Mouse (Mus musculus): ENCODE data around the gene Zfp626. TPM values are rescaled to one million over a fixed set of nuclear protein-coding genes. Genes with fewer than 3 reads are reported as not detected.
A peak's percentile ranks its signal among the peaks of the same experiment; 100 is the strongest.
"Not testable (repeated sequence)": the region's sequence is repeated elsewhere in the genome, so short reads cannot be mapped to it uniquely, and the experiment has no call there.

Zfp626 gene
- total RNA-seq (2021) = 1 to 10 TPM; 4.8 to 6.7 TPM

DNA sequence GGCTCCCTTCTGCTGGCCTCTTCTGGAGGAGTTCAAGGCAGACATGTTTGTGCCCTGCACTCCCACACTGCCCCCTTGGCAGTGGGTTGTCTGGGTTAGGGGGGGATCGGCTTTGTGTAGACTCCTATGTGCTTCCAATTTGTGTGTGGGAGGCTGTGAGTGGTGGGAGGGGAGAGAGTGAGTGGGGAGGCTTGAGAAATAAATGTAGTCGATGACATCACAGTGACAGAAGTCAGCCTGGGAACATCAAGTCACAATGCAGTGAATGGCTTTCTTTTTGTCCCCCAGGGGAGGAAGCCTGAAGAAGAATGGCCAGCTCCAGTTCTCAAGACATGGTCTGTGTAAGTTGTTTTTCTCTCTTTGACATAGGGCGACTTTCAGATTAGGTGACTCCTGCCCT lies at the start of gene Zfp626:
Zfp626 (plus strand) TSS at position 301 of the 400 bp plus-strand sequence.
- intact Hi-C loops (cut with DNase I) = not testable (repeated sequence)

DNA sequence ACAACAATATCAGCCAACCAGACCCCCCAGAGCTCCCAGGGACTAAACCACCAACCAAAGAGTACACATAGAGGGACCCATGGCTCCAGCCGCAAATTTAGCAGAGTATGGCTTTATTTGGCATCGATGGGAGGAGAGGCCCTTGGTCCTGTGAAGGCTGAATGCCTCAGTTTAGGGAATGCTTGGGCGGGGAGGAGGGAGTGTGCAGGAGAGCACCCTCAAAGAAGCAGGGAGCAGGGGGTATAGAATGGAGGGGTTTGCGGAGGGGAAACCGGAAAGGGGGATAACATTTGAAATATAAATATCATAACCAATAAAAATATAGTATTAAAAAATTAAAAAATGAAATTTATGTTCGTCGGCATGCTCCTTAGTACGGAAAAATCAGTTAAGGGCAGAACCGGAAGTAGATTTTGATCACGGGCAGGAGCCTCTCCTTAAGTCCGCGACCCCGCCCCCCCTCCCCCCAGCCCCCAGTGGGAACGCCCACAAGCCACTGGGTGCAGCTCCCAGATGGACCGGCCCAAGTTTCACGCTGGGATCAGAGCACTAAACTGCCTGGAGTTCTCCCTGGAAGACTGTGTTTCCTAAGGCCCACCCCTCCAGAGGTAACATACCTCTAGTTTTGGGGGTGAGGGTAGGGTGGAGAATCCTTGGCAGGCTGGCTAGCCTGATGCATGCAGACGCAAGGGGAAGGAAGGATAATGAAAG lies 41.7 kb upstream of the Zfp626 start:
- intact Hi-C loops (cut with DNase I) = no loop called here
- DNase-seq = no peak

More for the DNA sequence above, at the start of gene Zfp626:
- DNase-seq = not testable (repeated sequence)

DNA sequence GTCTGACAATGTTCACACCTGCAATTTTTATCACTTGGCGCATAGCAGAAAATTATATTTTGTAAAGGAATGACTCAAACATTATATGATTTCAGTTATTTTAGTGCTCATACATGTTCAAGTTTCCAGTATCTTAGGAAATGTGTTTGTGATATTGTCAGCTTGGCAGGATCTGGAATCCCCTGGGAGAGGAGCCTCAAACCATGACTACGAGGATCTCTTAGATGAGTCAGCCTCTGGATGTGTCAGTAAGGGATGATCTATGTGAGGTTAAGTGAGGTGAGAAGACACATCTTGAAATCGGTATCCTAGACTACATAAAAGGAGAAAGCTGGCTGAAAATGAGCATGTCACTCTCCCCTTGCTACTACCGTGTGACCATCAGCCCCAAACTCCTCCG lies 17.7 kb upstream of the Zfp626 start:
- intact Hi-C loops (cut with DNase I) = no loop called here
- no peak for DNase-seq

DNA sequence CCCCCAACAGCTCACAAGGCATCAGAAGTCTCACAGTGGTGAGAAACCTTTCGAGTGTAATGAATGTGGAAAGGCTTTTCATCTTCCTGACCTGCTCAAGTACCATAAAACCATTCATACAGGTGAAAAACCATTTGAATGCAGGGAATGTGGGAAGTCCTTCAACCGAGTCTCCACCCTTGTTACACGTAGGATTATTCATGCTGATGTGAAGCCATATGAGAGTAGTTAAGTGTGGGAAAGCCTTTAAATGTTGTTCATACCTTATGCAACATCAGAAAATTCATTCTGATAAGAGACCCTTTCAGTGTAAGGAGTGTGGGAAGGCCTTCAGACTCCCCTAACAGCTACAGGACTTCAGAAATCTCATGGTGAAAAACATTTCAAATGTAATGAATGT lies 13.1 kb upstream of the Zfp626 start:
- DNase-seq; intact Hi-C loops (cut with DNase I): not testable (repeated sequence)

DNA sequence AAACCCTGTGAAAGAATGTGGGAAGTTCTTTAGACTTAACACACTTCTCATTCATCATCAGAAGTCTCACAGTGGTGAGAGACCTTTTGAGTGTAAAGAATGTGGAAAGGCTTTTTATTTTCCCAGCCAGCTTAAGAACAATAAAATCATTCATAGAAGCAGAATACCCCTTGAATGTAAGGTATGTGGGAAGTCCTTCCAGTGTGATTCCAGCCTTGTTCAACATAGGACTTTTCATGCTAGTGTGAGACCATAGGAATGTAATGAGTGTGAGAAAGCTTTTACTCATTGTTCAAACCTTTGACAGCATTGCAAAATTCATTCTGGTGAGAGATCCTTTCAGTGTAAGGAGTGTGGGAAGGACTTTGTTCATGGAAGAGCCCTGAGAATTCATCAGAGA lies 12.4 kb upstream of the Zfp626 start:
- intact Hi-C loops (cut with DNase I) = no loop called here
- DNase-seq = no peak

DNA sequence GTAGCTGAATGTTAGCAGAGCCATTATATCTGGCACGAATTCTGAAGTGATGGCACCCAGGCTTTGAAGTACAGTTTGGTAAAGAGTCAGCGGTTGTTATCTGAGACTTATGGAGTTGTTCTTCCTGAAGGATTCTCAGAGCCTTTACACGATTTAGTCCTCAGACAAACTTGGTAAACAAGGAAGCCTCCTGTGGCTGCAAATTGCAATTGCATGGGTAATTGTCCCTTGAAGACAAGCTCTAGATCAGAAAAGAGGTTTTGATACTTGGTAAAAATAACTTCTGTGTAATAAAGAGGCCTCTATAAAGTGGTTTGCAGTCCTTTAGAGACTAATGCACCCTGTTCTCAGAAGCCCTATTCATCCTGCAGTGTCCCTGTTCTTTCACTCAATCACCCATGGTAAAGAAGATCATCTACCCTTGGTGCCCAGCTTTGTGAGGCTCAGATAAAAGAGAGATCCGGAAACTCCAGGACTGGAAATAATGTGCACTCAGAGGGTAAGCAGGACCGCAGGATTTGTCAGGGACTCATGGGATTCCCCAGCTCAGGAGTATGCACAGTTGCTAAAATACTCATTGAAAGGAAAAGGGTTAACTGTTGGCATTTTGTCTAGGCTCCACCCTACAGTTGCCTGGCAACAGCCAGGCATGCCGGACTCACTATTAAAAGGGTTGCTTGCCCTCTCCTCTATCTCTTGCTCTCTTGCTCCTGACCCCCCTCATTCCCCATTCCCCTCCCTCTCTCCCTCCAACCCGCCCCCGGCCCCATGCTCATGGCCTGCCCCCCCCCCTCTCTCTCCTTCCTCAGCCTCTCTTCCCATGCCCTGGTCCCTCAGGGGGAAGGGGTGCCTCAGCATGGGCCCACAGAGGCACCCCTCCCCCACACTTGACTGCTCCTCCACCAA lies 8.8 kb upstream of the Zfp626 start:
- DNase-seq = no peak
- intact Hi-C loops (cut with DNase I) = no loop called here

DNA sequence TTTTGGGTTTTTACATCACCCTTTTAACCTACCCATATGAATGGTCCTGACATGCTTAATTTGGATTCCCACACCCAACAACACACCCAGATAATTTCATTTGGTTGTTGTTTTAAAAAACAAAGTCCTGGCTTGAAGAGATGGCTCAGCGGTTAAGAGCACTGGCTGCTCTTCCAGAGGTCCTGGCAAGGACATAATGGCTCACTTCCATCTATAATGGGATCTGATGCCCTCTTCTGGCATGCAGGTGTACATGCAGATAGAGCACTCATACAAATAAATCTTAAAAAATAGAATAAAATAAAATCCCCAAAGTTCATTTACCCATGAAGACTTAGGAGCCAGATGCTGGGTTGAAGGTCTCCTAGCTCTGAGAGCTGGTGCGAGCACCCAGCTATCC lies 5.9 kb upstream of the Zfp626 start:
- DNase-seq = peak; percentile 4
- intact Hi-C loops (cut with DNase I) = no loop called here

DNA sequence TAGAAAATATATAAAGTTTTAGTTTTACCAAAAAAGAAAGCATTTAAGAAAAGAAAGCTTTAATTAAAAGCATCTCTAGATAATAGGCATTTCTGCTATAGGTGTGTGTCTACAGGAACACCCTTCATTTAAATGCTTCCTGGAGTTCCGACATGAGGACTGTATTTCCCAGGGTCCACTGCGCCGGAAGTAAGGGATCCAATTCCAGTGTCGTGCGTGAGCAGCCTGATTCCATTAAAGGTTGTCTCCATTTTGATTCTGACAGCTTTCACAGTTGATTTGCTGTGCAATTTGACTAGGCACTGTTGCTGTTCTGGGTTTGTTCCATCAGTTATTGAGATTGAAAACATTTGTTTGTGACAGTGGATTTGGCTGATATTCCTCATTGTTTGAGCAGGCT lies 4.0 kb upstream of the Zfp626 start:
- intact Hi-C loops (cut with DNase I) = no loop called here

DNA sequence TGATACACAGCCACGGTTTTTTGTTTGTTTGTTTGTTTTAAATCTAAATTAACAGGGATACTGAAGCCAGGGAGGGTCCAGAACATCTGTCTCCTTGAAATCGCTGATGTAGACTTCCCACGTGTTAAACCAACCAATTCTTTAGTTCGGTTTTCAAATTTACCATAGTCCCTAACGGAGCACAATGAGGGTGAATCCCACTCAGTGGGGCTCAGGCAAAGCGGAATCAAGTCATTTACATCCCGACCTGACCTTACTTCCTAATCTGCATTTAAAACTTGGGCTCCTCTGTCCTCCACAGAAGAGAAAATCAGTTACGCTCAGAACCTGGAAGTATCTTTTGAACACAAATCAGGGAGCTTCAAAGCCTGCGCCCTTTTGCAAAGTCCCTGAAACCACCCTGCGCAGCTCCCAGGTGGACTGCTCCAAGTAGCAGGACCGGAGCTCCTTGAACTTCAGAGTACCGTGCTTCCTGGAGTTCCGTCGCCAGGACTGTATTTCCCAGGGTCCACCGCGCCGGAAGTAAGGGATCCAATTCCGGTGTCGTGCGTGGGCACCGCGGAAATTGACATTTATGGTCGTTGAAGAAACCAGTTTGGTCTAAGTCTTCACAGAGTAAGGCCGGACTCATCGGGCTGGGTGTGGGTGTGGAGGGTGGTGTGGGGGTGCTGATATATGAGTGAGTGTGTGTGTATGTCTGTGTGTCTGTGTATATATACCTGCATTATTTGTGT lies 2.5 kb upstream of the Zfp626 start:
- intact Hi-C loops (cut with DNase I) = loop anchor here (1.0 kb wide), 1 partner anchor 72 kb away; no protein-coding TSS in a partner anchor

More for the DNA sequence above, 4.0 kb upstream of the Zfp626 start:
- no peak for DNase-seq

DNA sequence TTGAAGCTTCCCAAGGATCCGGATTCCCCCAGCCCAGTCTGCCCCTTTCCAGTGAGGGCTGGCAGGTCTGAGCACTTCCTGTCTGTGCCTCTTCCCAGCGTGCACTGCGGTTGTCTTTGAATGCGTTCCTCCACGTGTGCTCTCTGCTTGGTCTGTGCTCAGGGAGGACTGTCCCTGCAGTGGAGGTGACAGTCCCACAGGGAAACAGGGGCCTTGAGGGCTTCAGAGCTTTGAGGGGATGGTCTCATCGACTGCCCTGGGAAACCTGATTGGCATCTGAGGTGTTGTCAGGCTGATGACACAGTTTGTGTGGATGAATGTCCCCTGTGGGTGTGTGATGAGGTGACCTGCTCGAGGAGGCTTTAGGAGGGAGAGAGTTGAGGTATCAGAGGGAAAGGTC lies 309 bp downstream of the Zfp626 start:
- intact Hi-C loops (cut with DNase I); DNase-seq: not testable (repeated sequence)

More for the DNA sequence above, 2.5 kb upstream of the Zfp626 start:
- DNase-seq = peak; percentile 86 to 88

DNA sequence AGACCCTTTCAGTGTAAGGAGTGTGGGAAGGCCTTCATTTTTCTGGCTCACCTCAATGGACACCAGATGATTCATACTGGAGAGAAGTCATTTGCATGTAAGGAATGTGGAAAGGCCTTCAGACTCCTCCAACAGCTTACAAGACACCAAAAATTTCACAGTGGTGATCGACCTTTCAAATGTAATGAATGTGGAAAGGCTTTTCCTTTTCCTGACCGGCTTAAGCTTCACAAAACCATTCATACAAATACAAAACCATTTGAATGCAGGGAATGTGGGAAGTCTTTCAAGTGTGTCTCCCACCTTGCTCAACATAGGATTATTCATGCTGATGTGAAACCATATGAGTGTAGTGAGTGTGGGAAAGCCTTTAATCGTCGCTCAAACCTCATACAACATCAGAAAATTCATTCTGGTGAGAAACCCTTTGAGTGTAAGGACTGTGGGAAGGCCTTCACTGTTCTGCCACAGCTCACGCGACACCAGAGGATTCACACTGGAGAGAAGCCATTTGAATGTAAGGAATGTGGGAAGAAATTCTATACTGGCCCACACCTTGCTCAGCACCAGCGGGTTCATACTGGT lies 11.6 kb downstream of the Zfp626 start:
- DNase-seq = no peak
- intact Hi-C loops (cut with DNase I) = no loop called here

DNA sequence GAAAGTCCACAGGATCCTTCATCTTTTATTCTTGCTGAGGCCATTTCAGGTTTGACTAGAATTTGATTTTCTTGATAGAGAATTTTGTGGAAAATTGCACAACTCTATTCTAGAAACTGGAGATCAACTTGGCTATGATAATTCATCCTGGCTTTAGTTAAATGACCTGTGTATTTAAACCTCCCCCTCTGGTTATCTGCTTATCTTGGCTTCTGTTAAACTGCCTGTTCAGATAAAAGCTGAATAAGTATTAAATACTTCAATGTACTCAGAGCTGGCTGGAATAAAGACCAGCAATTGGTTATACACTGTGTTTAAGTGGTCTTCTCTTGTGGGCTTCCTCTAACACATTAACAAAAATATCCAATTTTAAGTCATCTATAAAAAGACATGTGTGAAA lies 15.6 kb downstream of the Zfp626 start:
- intact Hi-C loops (cut with DNase I) = no loop called here
- no peak for DNase-seq

DNA sequence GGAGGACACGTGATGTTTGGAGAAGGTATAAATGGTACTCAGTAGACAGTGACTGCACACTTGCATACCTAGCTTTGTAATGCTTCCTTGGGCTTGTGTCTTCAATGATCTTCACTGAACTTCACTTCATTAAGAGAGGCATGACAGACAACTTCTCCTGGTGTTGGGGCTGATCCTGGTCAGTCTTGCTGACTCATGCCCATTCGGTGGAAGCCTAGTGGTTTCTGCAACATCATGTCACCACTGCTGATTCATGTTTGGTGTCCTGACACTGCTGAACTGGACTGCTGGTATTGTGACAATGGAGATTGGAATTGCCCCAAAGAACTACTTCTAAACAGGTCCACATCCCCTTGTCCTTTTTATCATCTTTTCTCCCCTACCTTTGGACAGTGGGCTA lies 27.1 kb downstream of the Zfp626 start:
- intact Hi-C loops (cut with DNase I) = no loop called here
- no peak for DNase-seq

DNA sequence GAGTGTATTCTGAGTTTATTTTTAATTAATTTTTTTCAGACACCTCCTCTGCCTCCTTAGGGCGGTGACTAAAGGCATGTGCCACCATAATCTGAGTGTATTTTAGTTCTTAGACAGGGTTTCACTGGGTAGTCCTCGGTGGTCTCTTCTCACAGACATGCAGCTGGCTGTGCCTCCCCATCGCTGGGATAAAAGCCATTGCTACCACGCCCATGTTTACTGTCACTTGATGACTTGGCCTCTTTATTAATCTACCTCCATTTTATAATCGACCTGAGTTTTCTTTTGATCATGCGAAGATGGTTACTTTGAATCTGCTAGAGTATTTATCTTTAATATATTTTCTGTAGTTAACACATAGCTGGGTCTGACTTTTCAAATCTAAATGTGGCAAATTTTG lies 30.9 kb downstream of the Zfp626 start:
- intact Hi-C loops (cut with DNase I) = no loop called here
- DNase-seq = peak in 1 of 2 experiments; percentile 23

DNA sequence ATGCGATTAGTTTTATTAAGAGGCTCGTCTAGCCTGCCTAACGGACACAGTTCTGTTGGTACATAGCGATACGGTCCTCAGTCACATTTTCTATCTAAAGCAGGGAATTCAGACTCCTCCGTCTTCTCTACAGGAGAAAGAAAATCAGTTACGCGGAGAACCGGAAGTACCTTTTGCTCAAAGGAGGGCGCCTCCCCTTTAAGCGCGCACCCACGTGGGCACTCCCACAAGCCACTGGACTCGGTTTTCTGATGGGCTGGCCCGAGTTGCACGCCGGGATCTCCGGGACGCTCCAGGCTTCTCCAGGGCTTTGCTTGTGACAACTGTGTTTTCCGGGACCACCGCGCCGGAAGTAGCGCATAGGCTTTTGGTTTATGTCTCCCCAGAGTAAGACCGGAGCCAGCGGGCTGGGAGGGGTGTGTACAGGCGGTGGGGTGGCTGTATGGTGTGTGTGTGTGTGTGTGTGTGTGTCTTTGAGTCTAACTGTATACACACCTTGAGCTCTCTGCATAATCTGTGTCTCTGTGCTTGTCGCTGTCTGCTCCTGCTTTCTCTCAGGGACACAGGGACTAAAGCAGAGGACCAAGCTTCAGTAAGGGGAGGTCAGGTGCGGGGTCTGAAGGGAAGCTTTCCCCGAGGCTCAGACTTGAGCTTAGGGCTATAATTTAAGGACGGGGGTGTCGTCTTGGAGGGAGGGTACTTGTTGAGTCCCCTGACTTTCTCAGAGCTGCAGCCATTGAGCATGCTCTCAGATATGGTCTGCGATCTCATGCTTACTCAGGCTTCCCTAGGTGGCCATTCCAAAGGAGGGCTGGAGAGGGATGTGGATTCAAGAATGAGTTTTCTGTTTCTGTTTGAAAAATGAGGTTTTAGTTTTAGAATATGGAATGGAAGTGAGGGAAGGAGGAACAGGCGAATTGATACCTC lies 31.6 kb downstream of the Zfp626 start, which contains the start of gene Zfp59:
Zfp59 (plus strand) TSS at position 285 of the 927 bp plus-strand sequence.
- DNase-seq = peak; percentile 90 to 94
- intact Hi-C loops (cut with DNase I) = no loop called here

DNA sequence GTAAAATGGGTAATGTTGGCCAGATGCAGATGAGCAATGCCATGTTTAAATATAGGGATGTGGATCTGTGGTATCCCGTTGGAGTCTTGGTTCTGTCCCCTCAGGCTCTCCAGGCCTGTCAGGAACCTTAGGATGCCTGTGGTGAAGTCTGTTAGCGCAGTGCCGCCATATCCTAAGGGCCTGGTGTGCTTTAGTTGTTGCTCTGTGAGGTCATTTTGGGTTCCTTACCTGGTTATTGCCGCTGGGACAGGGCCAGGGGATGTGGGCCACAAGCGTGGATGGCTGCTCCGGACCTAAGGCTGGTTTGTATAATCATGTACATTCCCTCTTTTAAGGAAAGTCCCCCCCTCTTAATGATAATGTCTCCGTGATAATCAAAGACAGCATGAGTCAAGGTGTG lies 32.6 kb downstream of the Zfp626 start:
- intact Hi-C loops (cut with DNase I) = no loop called here
- no peak for DNase-seq

DNA sequence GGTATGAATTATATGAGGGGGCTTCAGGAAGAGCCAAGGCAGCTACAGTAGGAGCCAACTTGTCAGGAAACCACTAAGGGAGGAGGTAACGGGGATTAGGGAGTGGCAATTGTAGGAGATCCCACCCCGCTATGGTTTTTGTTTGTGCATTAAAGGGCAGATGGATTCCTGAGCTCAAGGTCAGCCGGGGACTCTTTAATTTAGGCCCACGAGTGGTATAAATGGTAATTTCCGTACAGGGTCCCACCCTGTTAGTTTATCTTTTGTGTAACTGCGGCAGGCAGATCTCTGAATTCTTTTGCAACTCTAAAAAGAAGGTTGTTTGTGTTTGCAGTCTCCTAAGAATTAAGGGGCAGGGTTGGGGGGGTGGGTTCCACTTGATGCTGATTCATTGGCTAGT lies 33.1 kb downstream of the Zfp626 start:
- no peak for DNase-seq
- intact Hi-C loops (cut with DNase I) = no loop called here

DNA sequence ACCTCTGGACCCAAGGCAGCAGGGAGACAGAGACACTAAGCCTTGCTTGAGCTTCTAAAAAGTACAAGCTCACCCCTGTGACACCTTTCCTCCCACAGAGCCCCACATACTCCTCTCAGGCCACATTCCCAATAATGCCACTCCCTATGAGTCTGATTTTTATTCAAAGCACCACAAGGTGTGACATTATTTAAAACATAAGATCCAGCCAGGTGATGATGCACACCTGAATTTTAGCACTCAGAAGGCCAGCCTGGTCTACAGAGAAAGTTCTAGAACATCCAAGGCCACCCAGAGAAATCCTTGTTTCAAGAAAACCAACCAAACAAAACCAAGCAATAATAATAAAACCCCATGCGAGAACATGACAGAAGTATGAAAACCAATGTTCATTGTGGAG lies 50.2 kb downstream of the Zfp626 start, which contains the start of gene Zfp607a:
Zfp607a (plus strand) TSS at position 301 of the 400 bp plus-strand sequence.
- intact Hi-C loops (cut with DNase I) = loop anchor here (5.0 kb wide), 1 partner anchor 70 kb away; the partner anchor contains the start of gene Zfp974

More for the DNA sequence above, 50.2 kb downstream of the Zfp626 start, which contains the start of gene Zfp607a:
- DNase-seq = no peak

Measured in heart, postnatal 10 days (tissue).